Mouse (Mus musculus) ES-E14 (cell line): ENCODE data around the gene Slc4a2. TPM values are rescaled to one million over a fixed set of nuclear protein-coding genes. Genes with fewer than 3 reads are reported as not detected.

Experiments
- DNase-seq: peaks from one replicate; pipeline ENCODE4 v3.0.0-alpha.2; 2013; ENCODE audit warnings: low read depth, low spot score
- H3K27ac ChIP-seq: 2 replicates; pipeline ENCODE4 v1.5.1; 2012; ENCODE audit warnings: low read depth, mild to moderate bottlenecking, low read length, moderate library complexity, mixed read lengths; ENCODE audit not compliant: poor library complexity, insufficient read depth, severe bottlenecking
- H3K36me3 ChIP-seq: 2 replicates; pipeline ENCODE4 v1.6.1; 2012; ENCODE audit warnings: mild to moderate bottlenecking, low read length, moderate library complexity, mixed read lengths; ENCODE audit not compliant: control insufficient read depth, poor library complexity, insufficient read depth, severe bottlenecking
- H3K4me1 ChIP-seq, 2 experiments: fragments of 150-350 bp in 1 of 2; sonication (generic) in 1 of 2; 2 replicates each; pipeline ENCODE4 v1.6.1; 2012; ENCODE audit warnings: low read length in 2 of 2, mild to moderate bottlenecking in 1 of 2, mixed read lengths in 1 of 2; ENCODE audit not compliant: control insufficient read depth in 2 of 2, insufficient read depth in 2 of 2, poor library complexity in 1 of 2
- H3K4me3 ChIP-seq, 2 experiments: fragments of 150-350 bp in 1 of 2; sonication (generic) in 1 of 2; 2 replicates each; pipeline ENCODE4 v1.5.1; 2012; ENCODE audit warnings: low read length in 2 of 2, low read depth in 1 of 2, mild to moderate bottlenecking in 1 of 2, mixed read lengths in 1 of 2; ENCODE audit not compliant: insufficient read depth in 1 of 2, poor library complexity in 1 of 2, severe bottlenecking in 1 of 2
- H3K9ac ChIP-seq: 2 replicates; pipeline ENCODE4 v1.6.1; 2012; ENCODE audit warnings: low read depth, mild to moderate bottlenecking, low read length, mixed read lengths; ENCODE audit not compliant: poor library complexity, insufficient read depth, severe bottlenecking
- H3K9me3 ChIP-seq: fragments of 150-350 bp; sonication (generic); 2 replicates; pipeline ENCODE4 v1.6.1; 2012; ENCODE audit warnings: low read depth, mild to moderate bottlenecking, low read length; ENCODE audit not compliant: control insufficient read depth, insufficient read depth
- CHD2 ChIP-seq: IDR thresholded peaks from 2 replicates; pipeline ENCODE4 v1.6.1; 2014; ENCODE audit warnings: mild to moderate bottlenecking, low read depth, low read length, inconsistent platforms
- HCFC1 ChIP-seq: IDR thresholded peaks from 2 replicates; pipeline ENCODE4 v1.6.1; 2012; ENCODE audit warnings: low read length, inconsistent platforms, borderline replicate concordance; ENCODE audit not compliant: insufficient read depth
- MAFK ChIP-seq: IDR thresholded peaks from 2 replicates; pipeline ENCODE4 v1.6.1; 2014; ENCODE audit warnings: mild to moderate bottlenecking, low read depth, low read length, inconsistent platforms; ENCODE audit not compliant: insufficient read depth
- ZC3H11A ChIP-seq: IDR thresholded peaks from 2 replicates; pipeline ENCODE4 v1.6.1; 2012; ENCODE audit warnings: low read depth, mild to moderate bottlenecking, inconsistent platforms, low read length, borderline replicate concordance
- ZNF384 ChIP-seq: IDR thresholded peaks from 2 replicates; pipeline ENCODE4 v1.6.1; 2012; ENCODE audit warnings: low read depth, low read length, inconsistent platforms
- in situ Hi-C, 2 experiments: fragments of 600-800 bp; cut with MboI; formaldehyde crosslinking; loops; one replicate each; pipeline ENCODE4 v1.15.1; 2025; ENCODE audit warnings: low sequenced_read_pairs in 2 of 2, inconsistent platforms in 1 of 2; ENCODE audit not compliant: unreplicated experiment in 2 of 2
- total RNA-seq: library from RNA; depleted of rRNA; stranded (reverse); fragments of 300-350 nt; gene quantifications from 2 replicates; pipeline ENCODE4 v1.2.3, GENCODE M21; 2012

The Slc4a2 gene
- total RNA-seq, 1 experiment: 30.4 TPM

- no peak overlapping the region for H3K27ac ChIP-seq
- H3K36me3 ChIP-seq: peaks cover 3% of the 10 kb centered on the region; the same call in 1 of the 2 replicates
- H3K9ac ChIP-seq: peak overlapping the region; percentile 68
- peaks cover 4 to 27% of the 10 kb centered on the region in 2 experiments; a peak in 2 of 4 replicates for H3K4me1 ChIP-seq
- H3K4me3 ChIP-seq: peak overlapping the region; percentile 70 to 76
- no peak for DNase-seq
- in situ Hi-C loops: no loop called here
- no peak for TF ChIP-seq ZNF384
- TF ChIP-seq CHD2: no peak
- TF ChIP-seq HCFC1: no peak
- TF ChIP-seq MAFK: no peak
- TF ChIP-seq ZC3H11A: no peak
- no peaks in the 10 kb centered on the region for H3K9me3 ChIP-seq
Measured at GRCm38 (mm10) chr5:24425421-24426036, 1.9 kb downstream of the Slc4a2 start.

- Histone ChIP-seq H3K36me3 (peaks cover 3% of the 10 kb centered on the region; the same call in 1 of the 2 replicates), H3K4me3 (peak overlapping the region; percentile 70 to 76), H3K9me3 (no peaks in the 10 kb centered on the region), H3K4me1 (peaks cover 4 to 27% of the 10 kb centered on the region in 2 experiments; a peak in 2 of 4 replicates), H3K27ac (no peak overlapping the region), H3K9ac (no peak overlapping the region)
- in situ Hi-C loops: no loop called here
- TF ChIP-seq HCFC1 (no peak), ZNF384 (no peak), ZC3H11A (no peak), MAFK (no peak), CHD2 (no peak)
- DNase-seq: no peak
Measured at GRCm38 (mm10) chr5:24426037-24426432, 2.4 kb downstream of the Slc4a2 start.

DNA sequence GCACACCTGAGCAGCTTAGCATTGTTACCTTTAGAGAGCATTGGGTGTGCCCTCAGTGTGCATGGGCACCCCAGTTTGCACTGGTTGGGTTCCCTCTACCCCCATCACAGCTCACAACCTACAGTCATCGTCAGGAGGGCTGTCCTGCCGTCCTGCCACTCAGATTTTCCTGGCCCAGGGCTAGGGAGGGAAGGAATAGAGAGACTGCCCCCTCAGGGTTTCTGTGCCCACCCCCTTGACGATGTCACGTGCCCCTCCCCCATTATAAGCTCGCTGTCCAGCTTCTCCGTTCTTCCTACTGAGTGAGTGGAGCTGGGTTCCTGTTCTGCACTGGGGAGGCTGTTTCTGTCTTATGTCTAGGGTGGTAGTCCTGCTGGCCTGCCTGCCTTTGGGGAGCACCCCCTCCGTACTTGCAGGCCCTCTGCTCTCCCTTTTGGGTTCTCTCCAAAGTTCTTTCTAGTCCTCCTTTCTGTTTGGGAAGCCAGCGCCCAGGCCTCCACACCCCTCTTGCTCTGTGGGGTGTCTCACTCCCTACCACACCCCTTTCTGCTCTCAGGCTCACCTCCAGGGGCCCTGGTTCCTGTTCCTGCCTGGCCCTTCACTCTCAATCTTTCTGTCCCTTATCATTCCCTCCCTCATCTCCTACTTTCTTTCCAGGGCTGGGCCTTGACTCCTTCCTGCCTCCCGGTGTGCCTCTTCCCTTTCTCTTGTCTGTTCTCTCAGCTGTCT lies 3.1 kb downstream of the Slc4a2 start:
- Histone ChIP-seq H3K9me3 (no peaks in the 10 kb centered on the region), H3K36me3 (peaks cover 10% of the 10 kb centered on the region), H3K9ac (no peak overlapping the region), H3K4me3 (no peak overlapping the region), H3K4me1 (peaks cover 4 to 27% of the 10 kb centered on the region in 2 experiments; a peak in 2 of 4 replicates), H3K27ac (no peak overlapping the region)
- in situ Hi-C loops: no loop called here
- TF ChIP-seq ZC3H11A (no peak), ZNF384 (no peak), MAFK (no peak), HCFC1 (no peak), CHD2 (no peak)
- DNase-seq: no peak

GRCm38 (mm10) chr5:24427285-24427633 lies 3.6 kb downstream of the Slc4a2 start:
- H3K36me3 ChIP-seq: peaks cover 10% of the 10 kb centered on the region
- H3K9me3 ChIP-seq: no peaks in the 10 kb centered on the region
- TF ChIP-seq HCFC1: no peak
- no peak for TF ChIP-seq ZC3H11A
- TF ChIP-seq MAFK: no peak
- no peak for TF ChIP-seq ZNF384
- TF ChIP-seq CHD2: no peak
- DNase-seq: no peak
- no peak overlapping the region for H3K4me3 ChIP-seq
- H3K9ac ChIP-seq: no peak overlapping the region
- in situ Hi-C loops: no loop called here
- H3K27ac ChIP-seq: no peak overlapping the region
- peaks cover 4 to 27% of the 10 kb centered on the region in 2 experiments; a peak in 2 of 4 replicates for H3K4me1 ChIP-seq
